Mouse (Mus musculus) midbrain, embryonic 11.5 days (tissue): Measurements from ENCODE around the gene Unc13d. TPM values are rescaled to one million over a fixed set of nuclear protein-coding genes. Genes with fewer than 3 reads are reported as not detected.
"Not testable (repeated sequence)": the region's sequence is repeated elsewhere in the genome, so short reads cannot be mapped to it uniquely, and the experiment has no call there.

Source experiments
- ATAC-seq: fragments of 200-750 bp; cut with Nextera tagmentation; 2 replicates; pipeline ENCODE4 v1.8.0; 2017; ENCODE audit warnings: moderate TSS enrichment, moderate library complexity; ENCODE audit not compliant: low FRiP score
- DNase-seq: peaks from one replicate; pipeline ENCODE4 v3.0.0; 2015; ENCODE audit warnings: low spot score; ENCODE audit errors: missing footprints
- H3K27ac ChIP-seq: fragments of 300-500 bp; sonication (generic); 2 replicates; pipeline ENCODE4 v1.5.1; 2014; ENCODE audit warnings: low read depth, low read length
- H3K27me3 ChIP-seq: fragments of 300-500 bp; sonication (generic); 2 replicates; pipeline ENCODE4 v1.6.1; 2014; ENCODE audit warnings: mild to moderate bottlenecking, low read length, moderate library complexity, mixed read lengths; ENCODE audit not compliant: control insufficient read depth, insufficient read depth
- H3K36me3 ChIP-seq: fragments of 300-500 bp; sonication (generic); 2 replicates; pipeline ENCODE4 v1.6.1; 2014; ENCODE audit warnings: mild to moderate bottlenecking, low read length, moderate library complexity, mixed read lengths; ENCODE audit not compliant: control insufficient read depth, insufficient read depth
- H3K4me1 ChIP-seq: fragments of 300-500 bp; sonication (generic); 2 replicates; pipeline ENCODE4 v1.6.1; 2014; ENCODE audit warnings: low read length; ENCODE audit not compliant: control insufficient read depth, insufficient read depth
- H3K4me2 ChIP-seq: fragments of 300-500 bp; sonication (generic); 2 replicates; pipeline ENCODE4 v1.6.1; 2014; ENCODE audit warnings: mild to moderate bottlenecking, moderate library complexity
- H3K4me3 ChIP-seq: fragments of 300-500 bp; sonication (generic); 2 replicates; pipeline ENCODE4 v1.5.1; 2014; ENCODE audit warnings: low read depth, low read length
- H3K9ac ChIP-seq: fragments of 300-500 bp; sonication (generic); 2 replicates; pipeline ENCODE4 v1.6.1; 2014; ENCODE audit warnings: low read length
- H3K9me3 ChIP-seq: fragments of 300-500 bp; sonication (generic); 2 replicates; pipeline ENCODE4 v1.6.1; 2016; ENCODE audit warnings: low read length; ENCODE audit not compliant: control insufficient read depth
- WGBS: fragments of 180-500 bp; shearing (Covaris S2); extraction: QIAGEN DNeasy Blood & Tissue Kit; methylation state at CpG from one replicate; pipeline ENCODE4 v1.1.7; 2014; 5-methylcytosine and 5-hydroxymethylcytosine counted together
- polyA plus RNA-seq: library from polyadenylated mRNA; unstranded; fragments of >200 nt; fragmentation: Nextera tagmentation; extraction: Ambion mirVana; gene quantifications from 2 replicates; pipeline ENCODE4 v1.2.1, GENCODE M21; 2014

Unc13d gene
- polyA plus RNA-seq, 1 experiment from 2014 or later = 0.82 TPM

- not testable (repeated sequence) for H3K9me3 ChIP-seq, H3K36me3 ChIP-seq, H3K27me3 ChIP-seq, ATAC-seq, H3K4me1 ChIP-seq
- Histone ChIP-seq H3K4me3 (peak overlapping the region; percentile 99), H3K9ac (peak overlapping the region; percentile 100), H3K4me2 (peak overlapping the region; percentile 55), H3K27ac (peak overlapping the region; percentile 98; the same call in 1 of the 2 replicates)
- WGBS = 9% methylated on average over 18 of the region's 18 CpGs
- peak; percentile 92 for DNase-seq
These were observed 54.5 kb downstream of the Unc13d start for GRCm38 (mm10) chr11:116023074-116023770.

- no peak for ATAC-seq
- peak overlapping the region; percentile 28 for H3K4me3 ChIP-seq
These were observed 55.4 kb downstream of the Unc13d start for GRCm38 (mm10) chr11:116022256-116022780.

GRCm38 (mm10) chr11:116021328-116022220 lies 56.2 kb downstream of the Unc13d start:
- Histone ChIP-seq H3K36me3 (no peaks in the 10 kb centered on the region), H3K27me3 (no peaks in the 10 kb centered on the region), H3K27ac (no peak overlapping the region), H3K9me3 (no peaks in the 10 kb centered on the region), H3K4me1 (peaks cover 5% of the 10 kb centered on the region; the same call in 1 of the 2 replicates), H3K9ac (no peak overlapping the region), H3K4me2 (no peak overlapping the region), H3K4me3 (no peak overlapping the region)
- WGBS = 86% methylated on average over 6 of the region's 6 CpGs
- DNase-seq (peak; percentile 93), ATAC-seq (no peak)

More at GRCm38 (mm10) chr11:116022256-116022780, 55.4 kb downstream of the Unc13d start:
- Histone ChIP-seq H3K27me3 (no peaks in the 10 kb centered on the region), H3K4me1 (peaks cover 5% of the 10 kb centered on the region; the same call in 1 of the 2 replicates), H3K9ac (no peak overlapping the region), H3K27ac (no peak overlapping the region), H3K9me3 (no peaks in the 10 kb centered on the region), H3K4me2 (peak overlapping the region; percentile 47), H3K36me3 (no peaks in the 10 kb centered on the region)
- peak; percentile 89 for DNase-seq
- 77% methylated on average over 4 of the region's 4 CpGs for WGBS

- DNase-seq (peak; percentile 88), ATAC-seq (no peak)
- H3K4me2 ChIP-seq = no peak overlapping the region
- H3K36me3 ChIP-seq = no peaks in the 10 kb centered on the region
- no peak overlapping the region for H3K27ac ChIP-seq
- no peaks in the 10 kb centered on the region for H3K27me3 ChIP-seq
- no peak overlapping the region for H3K9ac ChIP-seq
- 57% methylated on average over 1 of the region's 1 CpGs for WGBS
- no peaks in the 10 kb centered on the region for H3K9me3 ChIP-seq
- H3K4me1 ChIP-seq = peaks cover 5% of the 10 kb centered on the region; the same call in 1 of the 2 replicates
- H3K4me3 ChIP-seq = no peak overlapping the region
These were observed 57.2 kb downstream of the Unc13d start for GRCm38 (mm10) chr11:116020519-116020922.

GRCm38 (mm10) chr11:116019976-116020411 lies 57.8 kb downstream of the Unc13d start:
- WGBS = 71% methylated on average over 2 of the region's 2 CpGs
- no peak overlapping the region for H3K4me3 ChIP-seq
- peak; percentile 96 for DNase-seq
- no peaks in the 10 kb centered on the region for H3K9me3 ChIP-seq
- no peak overlapping the region for H3K4me2 ChIP-seq
- H3K27ac ChIP-seq = no peak overlapping the region
- H3K9ac ChIP-seq = no peak overlapping the region
- no peak for ATAC-seq
- H3K27me3 ChIP-seq = no peaks in the 10 kb centered on the region
- H3K4me1 ChIP-seq = peaks cover 5% of the 10 kb centered on the region; the same call in 1 of the 2 replicates
- H3K36me3 ChIP-seq = no peaks in the 10 kb centered on the region

- WGBS = 71% methylated on average over 1 of the region's 1 CpGs
- Histone ChIP-seq H3K4me3 (no peak overlapping the region), H3K36me3 (no peaks in the 10 kb centered on the region), H3K9me3 (no peaks in the 10 kb centered on the region), H3K9ac (no peak overlapping the region), H3K4me1 (peaks cover 5% of the 10 kb centered on the region; the same call in 1 of the 2 replicates), H3K27me3 (no peaks in the 10 kb centered on the region), H3K27ac (no peak overlapping the region), H3K4me2 (no peak overlapping the region)
- ATAC-seq = no peak
- DNase-seq = peak; percentile 91
These were observed 58.4 kb downstream of the Unc13d start for GRCm38 (mm10) chr11:116019360-116019791.

GRCm38 (mm10) chr11:116018867-116019266 lies 58.9 kb downstream of the Unc13d start:
- not testable (repeated sequence) for H3K27me3 ChIP-seq, ATAC-seq, H3K9ac ChIP-seq, H3K4me2 ChIP-seq, H3K27ac ChIP-seq, H3K9me3 ChIP-seq, H3K36me3 ChIP-seq, H3K4me1 ChIP-seq, H3K4me3 ChIP-seq
- DNase-seq = peak; percentile 84
- 90% methylated on average over 4 of the region's 4 CpGs for WGBS

GRCm38 (mm10) chr11:116018106-116018505 lies 59.7 kb downstream of the Unc13d start:
- Histone ChIP-seq H3K27ac (no peak overlapping the region), H3K4me3 (no peak overlapping the region), H3K4me1 (peaks cover 5% of the 10 kb centered on the region; the same call in 1 of the 2 replicates), H3K4me2 (no peak overlapping the region), H3K9me3 (no peaks in the 10 kb centered on the region), H3K27me3 (no peaks in the 10 kb centered on the region), H3K9ac (no peak overlapping the region), H3K36me3 (no peaks in the 10 kb centered on the region)
- no peak; the same call in 1 of the 2 replicates for ATAC-seq
- WGBS = 31% methylated on average over 6 of the region's 6 CpGs
- peak; percentile 89 for DNase-seq
